Mouse (Mus musculus) T-helper 2 cell (primary cell): ENCODE results near the gene Gm21783.
"Not testable (repeated sequence)": the region's sequence is repeated elsewhere in the genome, so short reads cannot be mapped to it uniquely, and the experiment has no call there.

Experiments
- in situ Hi-C: fragments of 300-600 bp; cut with MboI, MseI; formaldehyde crosslinking; loops from one replicate; pipeline ENCODE4 v1.15.1; 2025; ENCODE audit warnings: high pct_unique_total_duplicates

The Gm21783 gene

GRCm38 (mm10) chrY:44981163-44981562, at the start of gene Gm21783:
Gene Gm21783, minus strand, starts transcription at chrY:44981263.
- in situ Hi-C loops: not testable (repeated sequence)
